Mouse (Mus musculus): ENCODE data around the gene Ccdc182. TPM values are rescaled to one million over a fixed set of nuclear protein-coding genes. Genes with fewer than 3 reads are reported as not detected.

The Ccdc182 gene
- polyA plus RNA-seq, 1 experiment = not detected

DNA sequence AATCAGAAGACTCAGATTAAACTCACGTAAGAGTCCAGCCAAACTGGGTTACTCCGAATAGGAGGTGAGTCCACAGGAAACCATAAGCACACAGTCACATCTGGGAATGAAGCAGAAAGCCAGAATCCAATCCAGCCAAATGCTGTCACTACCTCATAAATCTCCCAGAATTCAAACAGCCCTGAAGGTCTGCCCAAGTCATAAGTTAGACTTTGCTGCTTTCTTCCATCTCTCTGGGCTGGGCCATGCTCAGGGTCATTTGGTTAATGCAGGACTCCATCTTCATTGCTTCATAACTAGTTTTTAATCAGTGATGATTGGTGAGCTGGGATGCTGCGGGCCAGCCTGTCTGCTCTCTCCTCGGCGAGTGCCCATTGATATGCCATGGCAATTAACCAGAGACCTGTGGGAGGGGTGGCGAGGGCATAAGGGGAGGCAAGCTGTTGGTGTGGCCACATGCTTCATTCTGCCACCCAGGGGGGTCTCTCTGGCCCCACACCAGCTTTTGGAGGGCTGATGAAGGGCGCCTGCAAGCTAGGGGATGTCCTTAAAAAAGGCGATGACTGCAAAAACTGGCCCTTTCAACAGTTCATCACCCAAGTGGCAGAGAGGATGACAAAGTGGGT is 38.6 kb downstream of the Ccdc182 start:
- no peak for TF ChIP-seq GATA1 (IDR thresholded peaks at IDR 0.05; ENCODE audit: low read length)

- TF ChIP-seq GATA1 (IDR thresholded peaks at IDR 0.05; ENCODE audit: low read length) = no peak
Observed at GRCm38 (mm10) chr11:88334893-88335292, 41.0 kb downstream of the Ccdc182 start.

DNA sequence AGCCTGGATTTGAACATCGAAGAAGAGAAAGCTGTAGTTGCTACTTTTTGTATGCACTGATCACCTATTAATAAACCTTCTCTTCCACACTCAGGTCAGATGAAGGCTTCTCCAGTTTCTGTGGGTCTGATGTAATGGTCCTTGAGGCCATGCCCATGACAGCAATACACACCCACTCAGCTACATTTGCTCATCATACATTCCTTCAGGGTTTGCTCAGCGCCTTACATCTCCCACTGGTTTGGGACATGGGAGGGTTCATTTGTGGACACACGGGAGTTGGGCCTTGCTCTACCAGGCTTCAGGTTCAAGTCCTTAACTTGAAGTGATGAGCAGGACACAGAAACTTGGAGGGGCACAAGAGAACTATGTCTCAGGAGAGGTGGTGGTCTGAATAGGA is 44.1 kb downstream of the Ccdc182 start:
- TF ChIP-seq GATA1 (IDR thresholded peaks at IDR 0.05; ENCODE audit: low read length) = no peak

Other genes starting within 250 kb of the Ccdc182 start
- gene Srsf1, start 246.7 kb upstream of the Ccdc182 start, polyA plus RNA-seq (2012) = 287 and 344 TPM in 2 replicates
- 8.6 and 11.6 TPM in 2 replicates for gene Vezf1, start 225.8 kb upstream of the Ccdc182 start, polyA plus RNA-seq (2012)
- gene Cuedc1, start 196.0 kb upstream of the Ccdc182 start, polyA plus RNA-seq (2012) = 1.2 and 1.7 TPM in 2 replicates
- 215 and 376 TPM in 2 replicates for gene Mrps23, start 89.7 kb upstream of the Ccdc182 start, polyA plus RNA-seq (2012)

Measured in G1E-ER4 (cell line).